Mouse (Mus musculus) CH12.LX (cell line): ENCODE results near the gene Cd83.

Experiments
- CHD2 ChIP-seq: IDR thresholded peaks from 2 replicates; pipeline ENCODE4 v1.6.1; 2011; ENCODE audit warnings: low read length, improper control_type of control experiment
- ETS1 ChIP-seq: conservative IDR thresholded peaks from 2 replicates; pipeline ENCODE4 v1.6.1; 2012; ENCODE audit warnings: low read depth, mild to moderate bottlenecking, inconsistent platforms, low read length, improper control_type of control experiment, moderate library complexity
- POLR2A ChIP-seq: IDR thresholded peaks from 2 replicates; pipeline ENCODE4 v1.6.1; 2011; ENCODE audit warnings: low read depth, mild to moderate bottlenecking, improper control_type of control experiment, low read length

GRCm38 (mm10) chr13:43775427-43775733, 9.2 kb upstream of the Cd83 start:
- peak; percentile 71; the same call in 1 of the 2 replicates for TF ChIP-seq CHD2
- peak; percentile 84 for TF ChIP-seq ETS1
- TF ChIP-seq POLR2A, result no peak
